Mouse (Mus musculus): ENCODE measurements at regions not wholly inside any gene's neighbourhood (a gene's known extent, or its start where the extent isn't known, plus 50 kb on each side); places are given as distances from the start of the nearest gene placed in this dataset.

- no peak for TF ChIP-seq MYOD1 (IDR thresholded peaks at IDR 0.05; ENCODE audit: control insufficient read depth, insufficient read length, low read depth)
- no peak for TF ChIP-seq MAX (IDR thresholded peaks at IDR 0.05)
- no peak for TF ChIP-seq CEBPB (IDR thresholded peaks at IDR 0.05; ENCODE audit: low read depth)
- TF ChIP-seq CTCF (IDR thresholded peaks at IDR 0.05; ENCODE audit: control insufficient read depth, insufficient read depth, insufficient read length), result no peak
- no peak for TF ChIP-seq USF1 (IDR thresholded peaks at IDR 0.05; ENCODE audit: low read depth)
- TF ChIP-seq MYOG (IDR thresholded peaks at IDR 0.05; ENCODE audit: control insufficient read depth, extremely low read depth, insufficient read length), result no peak
- TF ChIP-seq FOSL1 (IDR thresholded peaks at IDR 0.05; ENCODE audit: insufficient read depth, low read length, poor library complexity, severe bottlenecking), result no peak
- Histone ChIP-seq H3K79me2 (ENCODE audit: control insufficient read depth, insufficient read depth) (no peaks in the 10 kb centered on the region), H3K36me3 (ENCODE audit: control insufficient read depth, insufficient read depth) (no peaks in the 10 kb centered on the region), H3K79me3 (ENCODE audit: low read depth) (no peaks in the 10 kb centered on the region), H3ac (ENCODE audit: control insufficient read depth, insufficient read length, low read depth) (no peak overlapping the region), H3K27me3 (ENCODE audit: control insufficient read depth, insufficient read depth, insufficient read length) (no peaks in the 10 kb centered on the region), H3K4me3 (ENCODE audit: insufficient read depth, poor library complexity, severe bottlenecking) (no peak overlapping the region)
Measured at GRCm38 (mm10) chr10:99459171-99459660, 196.2 kb downstream of the Dusp6 start.

GRCm38 (mm10) chr10:99459823-99460361, 196.9 kb downstream of the Dusp6 start:
- no peaks in the 10 kb centered on the region for H3K27me3 ChIP-seq (ENCODE audit: control insufficient read depth, insufficient read depth, insufficient read length)
- no peak overlapping the region for H3K4me3 ChIP-seq (ENCODE audit: insufficient read depth, poor library complexity, severe bottlenecking)
- TF ChIP-seq CEBPB (IDR thresholded peaks at IDR 0.05; ENCODE audit: low read depth) (no peak), CTCF (IDR thresholded peaks at IDR 0.05; ENCODE audit: control insufficient read depth, insufficient read depth, insufficient read length) (no peak), FOSL1 (IDR thresholded peaks at IDR 0.05; ENCODE audit: insufficient read depth, low read length, poor library complexity, severe bottlenecking) (no peak), MYOD1 (IDR thresholded peaks at IDR 0.05; ENCODE audit: control insufficient read depth, insufficient read length, low read depth) (no peak), MYOG (IDR thresholded peaks at IDR 0.05; ENCODE audit: control insufficient read depth, extremely low read depth, insufficient read length) (no peak), MAX (IDR thresholded peaks at IDR 0.05) (no peak), USF1 (IDR thresholded peaks at IDR 0.05; ENCODE audit: low read depth) (no peak)
- no peaks in the 10 kb centered on the region for H3K79me2 ChIP-seq (ENCODE audit: control insufficient read depth, insufficient read depth)
- no peaks in the 10 kb centered on the region for H3K79me3 ChIP-seq (ENCODE audit: low read depth)
- no peaks in the 10 kb centered on the region for H3K36me3 ChIP-seq (ENCODE audit: control insufficient read depth, insufficient read depth)
- no peak overlapping the region for H3ac ChIP-seq (ENCODE audit: control insufficient read depth, insufficient read length, low read depth)

GRCm38 (mm10) chr10:99460847-99461445, 197.9 kb downstream of the Dusp6 start:
- Histone ChIP-seq H3K79me3 (ENCODE audit: low read depth) (no peaks in the 10 kb centered on the region), H3K27me3 (ENCODE audit: control insufficient read depth, insufficient read depth, insufficient read length) (no peaks in the 10 kb centered on the region), H3K36me3 (ENCODE audit: control insufficient read depth, insufficient read depth) (no peaks in the 10 kb centered on the region), H3K79me2 (ENCODE audit: control insufficient read depth, insufficient read depth) (no peaks in the 10 kb centered on the region), H3ac (ENCODE audit: control insufficient read depth, insufficient read length, low read depth) (no peak overlapping the region), H3K4me3 (ENCODE audit: insufficient read depth, poor library complexity, severe bottlenecking) (no peak overlapping the region)
- no peak for TF ChIP-seq USF1 (IDR thresholded peaks at IDR 0.05; ENCODE audit: low read depth)
- TF ChIP-seq CTCF (IDR thresholded peaks at IDR 0.05; ENCODE audit: control insufficient read depth, insufficient read depth, insufficient read length), result no peak
- TF ChIP-seq MAX (IDR thresholded peaks at IDR 0.05), result no peak
- TF ChIP-seq FOSL1 (IDR thresholded peaks at IDR 0.05; ENCODE audit: insufficient read depth, low read length, poor library complexity, severe bottlenecking), result no peak
- no peak for TF ChIP-seq MYOD1 (IDR thresholded peaks at IDR 0.05; ENCODE audit: control insufficient read depth, insufficient read length, low read depth)
- TF ChIP-seq CEBPB (IDR thresholded peaks at IDR 0.05; ENCODE audit: low read depth), result no peak
- no peak for TF ChIP-seq MYOG (IDR thresholded peaks at IDR 0.05; ENCODE audit: control insufficient read depth, extremely low read depth, insufficient read length)

- TF ChIP-seq USF1 (IDR thresholded peaks at IDR 0.05; ENCODE audit: low read depth) (no peak), MYOD1 (IDR thresholded peaks at IDR 0.05; ENCODE audit: control insufficient read depth, insufficient read length, low read depth) (no peak), MYOG (IDR thresholded peaks at IDR 0.05; ENCODE audit: control insufficient read depth, extremely low read depth, insufficient read length) (no peak), CEBPB (IDR thresholded peaks at IDR 0.05; ENCODE audit: low read depth) (no peak)
- Histone ChIP-seq H3K79me2 (ENCODE audit: control insufficient read depth, insufficient read depth) (no peaks in the 10 kb centered on the region), H3K36me3 (ENCODE audit: control insufficient read depth, insufficient read depth) (no peaks in the 10 kb centered on the region), H3ac (ENCODE audit: control insufficient read depth, insufficient read length, low read depth) (no peak overlapping the region), H3K27me3 (ENCODE audit: control insufficient read depth, insufficient read depth, insufficient read length) (no peaks in the 10 kb centered on the region), H3K79me3 (ENCODE audit: low read depth) (no peaks in the 10 kb centered on the region), H3K4me3 (ENCODE audit: insufficient read depth, poor library complexity, severe bottlenecking) (no peak overlapping the region)
Measured at GRCm38 (mm10) chr10:99461446-99461966, 198.5 kb downstream of the Dusp6 start.

GRCm38 (mm10) chr10:99466695-99467094, 203.7 kb downstream of the Dusp6 start:
- Histone ChIP-seq H3K4me3 (ENCODE audit: insufficient read depth, poor library complexity, severe bottlenecking) (no peak overlapping the region), H3K79me3 (ENCODE audit: low read depth) (no peaks in the 10 kb centered on the region)
- no peak for TF ChIP-seq CEBPB (IDR thresholded peaks at IDR 0.05; ENCODE audit: low read depth)
- no peak for TF ChIP-seq MAX (IDR thresholded peaks at IDR 0.05)
- TF ChIP-seq MYOD1 (IDR thresholded peaks at IDR 0.05; ENCODE audit: control insufficient read depth, insufficient read length, low read depth), result no peak
- TF ChIP-seq USF1 (IDR thresholded peaks at IDR 0.05; ENCODE audit: low read depth), result no peak
- no peak for TF ChIP-seq FOSL1 (IDR thresholded peaks at IDR 0.05; ENCODE audit: insufficient read depth, low read length, poor library complexity, severe bottlenecking)
- TF ChIP-seq MYOG (IDR thresholded peaks at IDR 0.05; ENCODE audit: control insufficient read depth, extremely low read depth, insufficient read length), result no peak
- TF ChIP-seq CTCF (IDR thresholded peaks at IDR 0.05; ENCODE audit: control insufficient read depth, insufficient read depth, insufficient read length), result no peak

More at GRCm38 (mm10) chr10:99466695-99467094, 203.7 kb downstream of the Dusp6 start:
- Histone ChIP-seq H3K36me3 (ENCODE audit: control insufficient read depth, insufficient read depth) (no peaks in the 10 kb centered on the region), H3ac (ENCODE audit: control insufficient read depth, insufficient read length, low read depth) (no peak overlapping the region), H3K27me3 (ENCODE audit: control insufficient read depth, insufficient read depth, insufficient read length) (no peaks in the 10 kb centered on the region), H3K79me2 (ENCODE audit: control insufficient read depth, insufficient read depth) (no peaks in the 10 kb centered on the region)
